Mouse (Mus musculus) gastrocnemius, postnatal 14 days (tissue): ENCODE measurements around the gene Nostrin. TPM values are rescaled to one million over a fixed set of nuclear protein-coding genes. Genes with fewer than 3 reads are reported as not detected.

Experiments used
- total RNA-seq, 2 experiments: library from RNA; stranded (reverse); gene quantifications; 2 replicates each; pipeline ENCODE4 v1.2.3; 2021

The Nostrin gene
- total RNA-seq, 2 experiments from 2014 or later, result 1.3 to 2.1 TPM

Other genes with a start within 250 kb of the Nostrin start
- 1 to 10 TPM; 2.5 to 3.6 TPM for gene Spc25, start 70.4 kb downstream of the Nostrin start, total RNA-seq
- gene G6pc2, start 75.3 kb downstream of the Nostrin start, total RNA-seq, result not detected
- gene Abcb11, start 206.8 kb downstream of the Nostrin start, total RNA-seq, result not detected
- not detected for gene Dhrs9, start 244.6 kb downstream of the Nostrin start, total RNA-seq